Mouse (Mus musculus) adrenal gland (tissue): ENCODE measurements around the gene Fat3.

Experiments used
- intact Hi-C: fragments of 180-260 bp; cut with DNase I; formaldehyde crosslinking; loops from one replicate; pipeline ENCODE4 v1.15.1; 2025

The Fat3 gene

DNA sequence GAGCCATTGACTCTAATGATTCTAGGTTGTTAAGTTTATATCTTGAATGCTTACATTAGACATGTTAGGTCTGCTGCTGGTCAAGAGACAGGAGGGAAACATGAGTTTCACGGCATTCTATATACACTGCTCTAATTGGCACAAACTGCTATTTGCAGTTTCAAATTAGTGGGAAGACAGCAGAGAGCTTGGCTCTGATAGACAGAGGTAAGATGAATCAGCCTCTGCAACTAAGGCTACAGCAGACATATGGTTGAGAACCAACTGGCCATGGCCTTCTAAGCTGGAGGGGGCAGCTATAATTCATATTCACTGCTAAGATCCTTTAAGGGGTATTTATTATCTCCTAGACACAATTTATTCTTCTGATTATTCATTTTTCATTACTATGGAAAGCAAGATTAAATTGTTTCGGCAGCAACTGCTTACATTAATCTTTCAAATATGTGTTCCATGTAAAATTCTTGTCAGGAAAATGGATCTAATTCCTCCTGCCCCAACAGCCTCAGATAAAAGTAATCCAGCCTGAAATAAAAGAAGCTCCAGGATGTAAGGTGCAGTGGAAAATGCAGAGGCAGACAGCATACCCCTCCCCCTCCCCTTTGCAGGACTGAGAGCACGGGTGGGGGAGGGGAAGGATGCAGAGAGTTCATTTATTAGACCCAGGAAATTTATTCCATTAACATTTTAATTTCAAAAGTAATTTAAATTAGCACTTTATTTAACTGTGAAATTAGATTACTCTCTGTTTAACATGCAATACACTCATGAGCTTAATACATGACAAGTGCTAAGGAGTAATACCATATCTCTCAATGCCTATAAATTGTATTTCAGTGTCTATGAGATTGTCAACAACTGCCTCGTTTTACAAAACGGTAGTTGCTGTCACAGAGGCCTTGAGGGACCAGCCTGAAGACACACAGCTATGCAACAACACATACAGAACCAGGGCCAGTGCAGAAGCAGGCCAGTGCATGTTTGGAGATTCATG is 189.9 kb downstream of the Fat3 start:
- intact Hi-C loops, result no loop called here

DNA sequence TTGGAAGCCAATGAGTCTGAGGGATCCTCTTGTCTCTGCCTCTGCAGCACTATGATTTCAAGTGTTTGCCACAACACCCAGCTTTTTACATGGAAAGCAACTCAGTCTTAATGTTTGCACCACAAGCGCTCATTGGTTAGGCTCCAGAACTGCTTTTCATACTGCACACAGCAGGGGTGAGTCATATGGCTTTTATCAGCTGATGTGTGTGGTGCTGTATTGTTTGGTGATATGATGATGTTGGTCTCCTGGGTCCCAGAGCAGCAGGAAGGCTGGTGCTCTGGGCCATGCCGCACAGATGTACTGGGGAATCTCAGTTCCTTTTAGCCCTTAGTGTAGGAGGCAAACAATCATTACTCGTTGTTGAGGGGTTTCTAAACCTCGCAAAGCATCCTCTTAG is 190.8 kb downstream of the Fat3 start:
- intact Hi-C loops, result no loop called here

- intact Hi-C loops, result no loop called here
Measured at GRCm38 (mm10) chr9:16307789-16308188, 193.3 kb downstream of the Fat3 start.

DNA sequence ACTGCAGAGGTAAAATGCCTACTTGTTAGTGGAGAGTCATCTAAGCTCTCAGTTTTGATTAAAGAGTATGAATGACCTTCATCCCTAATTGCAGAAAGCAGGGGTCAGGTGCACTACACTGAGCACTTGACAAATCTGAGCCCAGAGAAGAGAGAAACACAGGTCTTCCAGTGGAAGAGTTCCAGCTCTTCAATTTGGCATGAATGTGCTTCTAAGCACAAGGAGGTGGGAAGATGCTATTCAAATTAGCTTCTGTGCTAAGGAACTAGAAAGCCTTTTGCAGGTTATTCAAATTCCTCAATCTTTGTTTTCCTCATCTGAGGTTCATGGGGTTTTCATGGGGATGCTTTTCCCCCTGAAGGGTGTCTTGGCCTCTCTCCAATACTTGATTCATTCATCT is 194.9 kb downstream of the Fat3 start:
- intact Hi-C loops, result no loop called here

DNA sequence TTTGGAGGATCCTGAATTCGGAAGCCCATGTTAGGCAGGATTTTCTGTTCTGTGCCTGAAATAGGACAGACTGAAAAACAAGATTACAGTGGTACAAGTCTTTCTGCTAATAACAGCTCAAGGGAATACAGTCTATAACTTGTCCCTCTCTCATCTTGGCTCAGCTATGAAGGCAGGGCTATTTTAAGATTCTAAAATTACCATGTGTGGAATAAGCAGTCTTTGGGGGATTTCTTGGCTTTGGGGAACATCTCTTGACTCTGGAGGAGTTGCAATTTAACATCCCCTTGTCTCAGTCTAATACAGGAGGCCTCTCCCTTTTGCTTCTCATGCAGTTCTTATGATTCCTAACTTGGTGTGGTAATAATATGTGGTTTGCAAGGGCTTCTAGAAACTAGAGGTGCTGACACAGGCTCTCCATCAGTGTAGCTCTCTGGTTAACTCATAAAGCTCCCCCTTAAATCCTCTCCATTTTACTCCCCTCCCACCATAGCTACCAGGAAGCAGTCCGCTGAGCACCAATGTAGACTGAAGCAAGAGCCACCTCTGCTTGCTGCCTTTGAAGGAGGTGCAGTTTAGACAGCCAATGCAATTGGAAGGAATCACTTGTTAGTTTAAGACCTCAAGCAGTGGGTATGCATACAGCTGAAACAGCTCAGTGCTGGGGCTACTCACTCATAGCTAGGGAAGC is 195.5 kb downstream of the Fat3 start:
- intact Hi-C loops, result no loop called here

- intact Hi-C loops, result no loop called here
Measured at GRCm38 (mm10) chr9:16304949-16305348, 196.1 kb downstream of the Fat3 start.

GRCm38 (mm10) chr9:16302484-16302883 is 198.6 kb downstream of the Fat3 start:
- intact Hi-C loops, result no loop called here

DNA sequence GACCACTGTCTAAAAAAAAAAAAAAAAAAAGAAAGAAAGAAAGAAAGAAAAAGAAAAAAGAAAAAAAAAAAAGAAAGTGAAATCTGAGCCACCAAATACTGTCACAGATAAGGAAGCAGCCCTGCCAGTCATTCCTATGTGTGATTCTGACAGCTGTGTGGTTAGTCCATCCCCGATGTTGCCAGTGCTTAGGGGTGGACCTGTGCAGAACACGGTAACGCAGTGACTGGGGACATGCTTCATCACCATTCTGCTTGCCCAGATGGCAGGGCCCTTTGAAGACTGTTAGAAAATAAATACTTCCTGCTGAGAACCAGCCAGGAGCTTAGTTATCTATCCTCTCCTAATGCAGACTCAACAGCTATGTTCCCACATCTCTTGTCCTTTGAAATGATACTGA is 203.2 kb downstream of the Fat3 start:
- intact Hi-C loops, result no loop called here

DNA sequence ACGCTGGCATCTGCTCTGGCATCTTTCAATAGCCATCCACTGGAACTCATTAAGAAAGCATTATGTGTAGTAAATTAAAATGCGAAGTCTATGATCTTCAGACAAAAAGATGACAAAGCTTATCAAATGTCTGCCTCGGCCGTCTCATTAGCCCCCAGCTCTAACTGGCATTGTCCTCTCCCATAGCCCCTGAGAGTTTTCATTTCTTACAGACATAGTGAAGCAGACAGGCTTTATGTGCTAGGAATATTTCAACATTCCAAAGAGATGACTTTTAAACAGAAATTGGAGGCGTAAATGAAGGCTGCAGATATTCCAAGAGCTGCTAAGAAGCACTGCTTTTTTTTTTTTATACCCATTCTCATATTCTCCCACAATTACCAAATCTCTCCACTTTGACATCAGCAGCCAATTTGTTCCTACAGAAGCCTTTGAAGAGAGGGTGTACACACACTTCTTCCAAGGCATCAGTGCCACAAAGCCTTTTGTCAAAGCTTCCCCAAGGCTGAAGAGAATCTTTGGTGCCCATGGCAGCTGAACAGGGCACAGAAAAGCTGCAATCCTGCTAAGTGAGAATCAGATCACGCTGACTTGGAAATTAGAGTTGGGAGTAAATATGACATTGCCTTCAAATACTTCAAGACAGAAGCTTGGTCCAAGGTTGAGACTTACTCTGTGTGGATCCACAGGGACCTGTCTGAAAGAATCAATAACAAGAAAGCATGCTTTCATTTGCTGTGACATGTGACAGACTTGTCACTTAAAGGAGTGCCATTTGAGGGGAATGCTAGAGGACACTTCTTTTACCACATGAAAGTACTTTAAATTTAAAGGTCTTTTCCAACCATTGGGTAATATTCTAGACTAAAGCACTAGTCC is 206.9 kb downstream of the Fat3 start:
- intact Hi-C loops, result no loop called here

DNA sequence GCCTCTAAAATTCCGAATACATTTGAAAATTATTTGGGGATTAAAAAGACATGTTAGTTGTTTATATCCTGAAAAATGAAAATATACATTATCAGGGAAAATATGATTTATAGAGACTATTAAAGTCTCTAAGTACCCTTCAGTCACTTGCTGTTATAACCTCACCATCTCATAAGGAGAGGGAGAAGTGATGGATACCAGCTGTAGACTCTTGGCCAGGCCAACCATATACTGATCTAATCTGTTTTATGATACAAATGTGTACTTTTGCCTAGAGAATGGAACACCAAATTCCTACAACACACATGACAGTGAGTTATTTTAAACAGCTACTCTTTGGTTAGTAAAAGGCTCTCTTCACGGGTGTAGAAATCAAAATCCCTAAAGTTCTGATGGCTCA is 208.6 kb downstream of the Fat3 start:
- intact Hi-C loops, result no loop called here

GRCm38 (mm10) chr9:16290911-16291310 is 210.2 kb downstream of the Fat3 start:
- intact Hi-C loops, result no loop called here

- intact Hi-C loops, result no loop called here
Measured at GRCm38 (mm10) chr9:16283033-16283432, 218.1 kb downstream of the Fat3 start.

DNA sequence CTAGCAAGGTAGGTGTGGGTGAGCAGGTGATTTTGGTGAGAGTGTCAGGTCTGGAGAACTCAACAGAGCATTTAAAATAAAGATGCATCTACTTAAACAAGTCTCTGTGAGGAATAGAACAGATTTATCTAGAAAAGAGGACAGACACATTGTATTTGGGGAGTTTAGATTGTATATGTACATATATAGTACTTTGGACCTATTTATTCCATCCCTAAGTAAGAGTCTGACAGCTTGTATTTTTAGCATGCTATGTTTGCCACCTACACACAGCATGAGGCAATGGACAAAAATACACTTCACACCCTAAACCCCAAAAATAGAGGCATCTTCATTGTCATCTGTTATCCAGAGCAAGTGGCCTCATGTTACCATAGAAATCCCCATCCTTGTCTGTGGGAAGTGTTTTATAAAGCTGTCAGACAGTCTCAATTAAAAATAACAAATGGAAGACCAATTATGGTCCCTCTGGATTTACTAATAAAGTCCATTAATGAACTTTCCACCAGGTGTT is 218.7 kb downstream of the Fat3 start:
- intact Hi-C loops, result no loop called here

DNA sequence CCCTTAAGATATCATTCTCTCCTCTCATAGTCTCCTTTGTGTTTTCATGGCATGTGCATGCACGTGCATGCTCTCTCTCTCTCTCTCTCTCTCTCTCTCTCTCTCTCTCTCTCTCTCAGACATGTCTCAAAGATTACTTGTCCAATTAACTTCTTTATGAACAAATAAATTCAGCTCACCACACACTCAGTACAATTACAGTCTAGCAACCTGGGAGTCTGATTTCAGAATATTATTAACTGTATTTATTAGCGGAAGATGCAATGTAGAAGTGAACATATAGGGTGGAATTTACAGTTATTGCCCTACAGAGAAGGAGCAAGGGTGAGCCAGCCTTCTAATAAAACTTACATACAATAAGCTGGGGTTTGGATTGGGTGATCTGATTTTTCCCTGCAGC is 225.5 kb downstream of the Fat3 start:
- intact Hi-C loops, result no loop called here

DNA sequence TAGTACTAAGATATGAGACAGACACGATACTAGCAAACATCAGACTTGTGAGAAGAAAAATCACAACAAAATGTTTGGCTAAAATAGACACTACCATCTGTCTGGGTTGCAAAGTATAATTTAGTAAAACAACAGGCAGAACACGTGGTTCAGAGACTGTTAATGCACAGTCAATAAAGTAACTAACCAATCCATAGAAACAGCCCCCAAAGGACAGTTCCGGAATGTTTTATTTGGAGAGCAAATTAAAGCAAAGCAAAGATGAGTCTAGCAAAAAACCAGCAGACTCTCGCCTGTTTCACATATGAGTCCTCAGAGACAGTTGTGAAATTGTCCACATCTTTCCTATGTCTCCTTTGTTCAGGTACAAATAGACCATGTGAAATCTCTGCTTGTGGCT is 227.0 kb downstream of the Fat3 start:
- intact Hi-C loops, result no loop called here

DNA sequence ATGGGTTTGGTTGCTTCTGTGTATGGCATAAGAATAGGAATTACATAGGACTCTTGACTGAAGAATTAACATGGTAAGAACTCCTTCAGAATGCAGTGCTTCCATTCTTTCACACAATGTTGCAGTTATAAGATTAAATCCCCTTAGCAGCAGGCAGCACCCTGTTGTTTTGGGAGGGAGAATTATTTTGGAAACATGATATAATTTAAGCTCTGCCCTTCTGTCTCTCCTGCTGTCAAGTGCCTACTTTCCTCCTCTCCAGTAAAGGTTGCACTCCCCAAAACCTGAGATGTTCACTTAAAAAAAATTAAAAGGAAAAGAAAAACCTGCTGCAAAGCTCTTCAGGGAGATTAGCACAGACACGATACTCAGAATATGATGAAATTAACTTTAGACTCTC is 228.3 kb downstream of the Fat3 start:
- intact Hi-C loops, result no loop called here

- intact Hi-C loops, result no loop called here
Measured at GRCm38 (mm10) chr9:16270768-16271114, 230.3 kb downstream of the Fat3 start.

DNA sequence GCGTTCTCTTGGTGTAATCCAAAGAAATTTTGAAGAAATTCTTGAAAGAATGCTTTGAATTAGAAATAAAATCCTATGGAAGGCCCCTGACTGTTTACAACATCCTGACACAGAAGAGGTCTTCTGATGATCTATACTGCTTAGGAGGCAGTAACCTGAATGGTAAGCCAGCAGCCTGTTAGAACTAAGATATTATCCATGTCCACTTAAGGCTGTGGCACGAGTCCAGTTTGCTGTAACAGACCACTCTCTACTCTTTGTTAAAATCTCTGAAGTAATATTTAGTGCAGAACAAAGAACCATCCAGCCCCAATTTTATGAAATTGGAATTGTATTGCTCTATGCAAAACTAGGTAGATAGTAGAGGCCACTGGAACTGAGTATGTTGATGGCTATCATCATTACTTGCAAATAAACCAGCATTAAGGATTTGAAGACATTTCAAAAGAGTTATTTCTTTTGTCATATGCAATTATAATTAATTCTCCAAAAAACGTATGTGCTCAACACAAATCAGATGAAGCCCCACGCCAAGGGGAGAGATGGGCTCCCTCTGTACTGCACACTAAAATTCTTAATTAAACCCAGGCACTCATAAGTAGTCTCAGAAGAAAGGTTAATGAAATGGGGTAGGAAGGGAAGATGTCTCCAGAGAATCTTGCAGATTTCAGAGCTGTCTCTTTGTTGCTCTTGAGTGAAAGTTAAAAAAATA is 230.9 kb downstream of the Fat3 start:
- intact Hi-C loops, result no loop called here

GRCm38 (mm10) chr9:16265519-16265918 is 235.6 kb downstream of the Fat3 start:
- intact Hi-C loops, result no loop called here

- intact Hi-C loops, result no loop called here
Measured at GRCm38 (mm10) chr9:16257241-16257840, 243.7 kb downstream of the Fat3 start.
